Mouse (Mus musculus) layer of hippocampus, adult 9-10 months (tissue): ENCODE results near the gene Kcnip2.
A peak's percentile ranks its signal among the peaks of the same experiment; 100 is the strongest.

Experiments used
- DNase-seq: peaks from one replicate; pipeline ENCODE4 v3.0.0; 2022; ENCODE audit warnings: low spot score

The Kcnip2 gene

DNA sequence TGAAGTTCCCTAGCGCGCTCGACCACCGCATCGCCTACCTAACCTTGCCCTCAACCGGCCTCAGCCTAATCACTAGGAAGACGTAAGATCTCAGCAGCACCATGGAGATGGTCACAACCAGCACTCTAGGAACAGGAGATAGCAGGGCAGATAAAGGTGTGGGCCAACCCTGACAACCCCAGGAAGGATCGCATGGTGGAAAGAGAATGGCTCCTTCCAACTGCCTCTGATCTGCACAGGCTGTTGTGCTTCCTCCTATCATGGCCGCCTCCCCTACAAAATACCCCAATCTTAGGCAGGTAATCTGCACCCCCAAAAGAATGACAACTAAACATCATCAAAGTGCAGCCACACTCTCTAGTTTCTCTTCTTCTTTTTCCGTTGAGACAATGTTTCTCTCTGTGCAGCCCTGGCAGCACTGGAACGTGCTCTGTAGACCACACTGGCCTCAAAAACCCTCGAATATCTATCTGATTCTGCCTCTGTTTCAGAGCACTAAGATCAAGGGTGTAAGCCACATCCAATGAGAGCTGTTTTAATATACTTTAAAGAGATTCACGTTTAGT is 35.4 kb downstream of the Kcnip2 start:
- DNase-seq = no peak

DNA sequence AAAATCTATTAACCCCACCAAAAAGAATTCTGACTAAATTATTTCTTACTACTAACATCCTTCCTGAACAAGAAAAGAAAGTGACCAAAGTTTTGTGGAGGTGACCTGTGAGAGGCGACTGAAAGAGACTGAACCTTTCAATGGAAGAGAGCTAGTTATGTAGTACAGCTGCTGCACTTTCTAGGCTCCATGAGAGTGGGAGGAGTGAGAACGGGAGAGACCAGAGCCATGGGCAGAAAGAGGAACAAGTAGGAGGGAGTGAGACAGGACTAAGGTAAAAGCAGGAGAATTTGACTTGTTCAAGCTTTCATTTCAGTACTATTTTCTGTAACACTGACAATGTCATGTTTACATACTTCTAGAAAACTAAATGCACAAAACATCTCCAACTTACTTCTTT is 40.4 kb downstream of the Kcnip2 start:
- DNase-seq = no peak

DNA sequence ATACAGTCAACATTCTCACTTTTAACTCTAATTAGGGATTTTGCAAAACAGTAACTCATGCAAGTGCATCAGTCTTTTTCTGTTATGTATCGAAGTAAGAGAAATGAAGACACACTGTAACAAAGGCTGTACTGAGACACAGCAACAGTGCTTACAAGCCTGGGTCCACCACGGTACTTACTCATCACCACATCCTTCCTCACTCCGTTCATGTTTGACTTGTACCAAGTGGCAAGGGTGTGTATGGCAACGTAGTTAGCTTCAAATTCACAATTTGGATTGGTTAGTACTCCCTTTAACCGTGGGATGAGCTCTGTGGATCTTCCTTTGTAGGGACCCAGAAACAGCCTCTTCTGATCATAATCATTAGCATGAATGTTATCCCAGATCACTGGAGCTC is 44.4 kb downstream of the Kcnip2 start:
- no peak for DNase-seq

DNA sequence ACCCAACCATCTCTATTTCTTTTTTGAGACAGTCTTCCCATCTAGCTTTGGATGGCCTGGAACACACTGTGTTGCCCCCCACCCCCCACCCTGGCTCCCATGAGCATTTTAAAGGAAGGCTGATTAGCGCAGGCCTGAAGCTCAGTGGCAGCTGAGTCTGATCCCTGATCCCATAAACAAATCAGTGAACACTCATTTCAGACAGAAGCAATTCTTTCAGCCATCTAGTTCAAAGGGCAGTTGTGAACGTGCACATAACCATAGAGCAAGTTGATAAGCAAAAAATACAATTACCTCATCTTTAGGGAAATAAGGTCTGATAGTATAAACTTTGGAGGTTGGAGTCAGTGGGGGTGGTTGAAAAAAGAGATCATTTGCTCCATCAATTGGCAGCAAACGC is 55.1 kb downstream of the Kcnip2 start:
- DNase-seq = no peak

DNA sequence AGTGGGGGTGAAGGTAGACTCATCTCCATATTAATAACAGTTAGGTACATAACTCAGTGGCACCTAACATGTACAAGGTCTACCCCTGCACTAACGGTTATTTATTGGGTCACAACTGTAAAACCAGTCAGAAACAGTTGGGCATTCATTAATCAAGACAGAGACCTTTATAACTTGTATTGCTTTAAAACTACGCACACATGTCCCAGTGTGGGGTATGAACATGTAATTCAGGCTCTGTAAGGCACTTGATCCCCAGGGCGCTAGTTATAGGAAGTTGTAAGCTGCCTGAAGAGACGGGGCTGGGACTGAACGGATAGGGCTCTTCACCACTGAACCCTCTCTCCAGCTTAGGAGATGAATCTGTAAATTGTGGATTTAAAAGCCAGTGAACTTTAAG is 57.2 kb downstream of the Kcnip2 start:
- no peak for DNase-seq

DNA sequence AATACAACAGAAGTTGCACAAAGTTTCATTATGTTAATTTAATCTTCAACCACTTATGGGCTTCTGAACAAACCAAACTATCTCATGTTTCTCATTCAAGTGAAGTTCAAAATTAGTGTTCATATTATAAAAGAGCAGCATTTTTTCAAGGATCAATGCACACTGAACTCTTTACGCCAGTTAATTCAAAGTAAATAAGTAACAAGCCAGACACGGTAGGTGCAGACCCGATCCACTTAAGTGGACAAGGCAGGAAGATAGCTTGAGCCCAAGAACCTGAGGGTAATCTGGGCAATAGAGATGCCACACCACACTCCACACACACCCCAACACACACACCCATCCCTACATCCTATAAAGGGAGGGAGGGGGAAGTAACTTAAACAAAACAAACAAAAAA is 62.3 kb downstream of the Kcnip2 start:
- no peak for DNase-seq

DNA sequence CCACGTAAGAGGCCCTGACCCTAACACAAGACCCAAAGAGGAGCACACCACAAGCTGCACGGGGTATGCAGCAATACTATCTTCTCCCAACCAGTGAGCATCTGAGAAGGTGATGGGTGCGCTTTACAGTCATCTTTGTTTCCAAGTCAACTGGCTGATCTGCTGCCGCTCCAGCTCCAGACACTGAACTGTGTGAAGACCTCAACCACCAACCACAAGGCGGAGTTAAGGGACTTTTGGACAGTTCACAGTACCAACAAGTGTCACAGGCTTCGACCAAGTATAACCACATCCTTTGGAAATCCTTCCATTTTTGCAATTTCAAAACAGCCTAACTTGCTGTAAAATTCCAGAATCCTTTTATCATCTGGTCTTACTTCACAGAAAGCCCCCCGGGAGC is 64.0 kb downstream of the Kcnip2 start:
- no peak for DNase-seq

DNA sequence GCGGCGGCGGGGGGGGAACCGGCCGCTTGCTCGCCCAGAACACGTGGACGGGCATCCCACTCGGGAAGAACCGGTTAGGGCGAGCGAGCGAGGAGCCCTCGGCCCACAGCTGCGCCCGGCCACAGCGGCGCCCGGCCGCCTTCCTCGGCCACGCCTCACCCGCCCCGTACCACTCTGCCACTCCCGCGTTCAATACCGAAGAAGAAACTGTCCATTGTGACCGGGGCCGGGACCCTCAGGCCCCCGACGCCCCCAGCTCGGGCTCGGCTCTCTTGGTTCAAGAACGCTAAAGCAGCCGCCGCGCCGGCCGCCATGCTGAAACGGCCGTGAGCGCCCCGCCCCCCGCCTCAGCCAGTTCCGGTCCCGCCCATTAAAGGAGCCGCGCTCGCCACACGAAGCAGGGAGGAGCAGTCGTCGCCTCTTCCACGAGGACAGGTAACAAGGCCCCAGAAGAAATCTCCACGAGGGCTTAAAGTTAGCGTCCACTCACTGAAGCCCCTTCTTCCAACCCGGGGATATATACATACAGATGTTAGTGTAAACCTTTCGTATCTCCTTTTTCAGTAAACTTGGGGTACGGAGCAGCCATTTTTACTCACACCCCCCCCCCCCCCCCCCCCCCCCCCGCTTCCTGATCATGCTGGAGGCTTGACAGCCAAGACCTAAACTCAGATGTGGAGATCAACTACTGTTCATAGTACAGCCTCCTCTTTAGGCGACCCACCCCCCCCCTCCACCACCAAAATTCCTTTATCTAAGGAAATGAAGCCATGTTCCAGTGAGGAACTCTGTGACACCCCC is 66.4 kb downstream of the Kcnip2 start, which contains the start of gene Npm3:
Npm3 (minus strand) TSS at position 349 of the 801 bp plus-strand sequence.
- peak; percentile 29 for DNase-seq

DNA sequence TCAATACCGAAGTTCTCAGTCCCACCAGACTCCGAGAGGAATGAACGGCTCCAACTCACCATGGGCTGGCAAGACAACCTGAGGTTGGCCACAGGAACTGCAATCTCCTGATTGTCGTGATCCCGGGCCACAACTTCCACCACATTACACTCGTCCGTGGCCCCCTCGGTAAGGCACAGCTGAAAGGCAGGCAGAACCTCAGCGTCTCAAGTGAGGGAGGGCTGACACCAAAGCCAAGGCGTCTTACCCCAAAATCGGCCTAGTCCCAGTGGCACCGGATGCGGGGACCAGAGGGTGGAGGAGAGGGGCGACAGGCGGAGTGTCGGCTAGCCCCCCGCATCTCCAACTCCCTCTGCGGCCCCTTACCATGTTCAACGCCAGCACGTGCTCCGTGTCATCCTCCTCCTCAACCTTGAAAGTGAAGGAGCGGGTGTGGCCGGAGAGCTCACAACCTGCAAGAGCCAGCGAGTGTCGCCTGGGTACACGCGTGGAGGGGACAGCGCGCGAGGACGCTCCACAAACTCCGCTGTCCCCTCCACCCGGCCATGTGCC is 67.1 kb downstream of the Kcnip2 start:
- DNase-seq = no peak

DNA sequence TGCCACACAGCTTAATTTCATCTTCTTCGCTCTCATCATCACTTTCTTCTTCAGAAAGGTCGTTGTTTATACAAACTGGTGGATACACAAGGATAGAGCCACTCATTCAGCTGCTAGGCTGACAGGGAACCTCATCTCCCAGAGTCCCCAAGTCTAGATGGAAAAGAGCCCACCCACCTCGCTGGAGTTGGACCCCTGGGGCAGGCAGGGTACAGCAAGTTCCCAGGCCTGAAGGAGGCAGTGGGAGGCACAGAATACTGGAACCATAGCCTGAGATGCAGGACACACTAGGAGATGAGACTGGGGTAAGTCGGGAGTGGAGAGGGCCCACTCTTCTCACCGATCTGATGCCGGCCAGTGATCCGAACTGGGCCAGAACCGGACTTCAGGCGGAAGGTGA is 67.7 kb downstream of the Kcnip2 start:
- no peak for DNase-seq

DNA sequence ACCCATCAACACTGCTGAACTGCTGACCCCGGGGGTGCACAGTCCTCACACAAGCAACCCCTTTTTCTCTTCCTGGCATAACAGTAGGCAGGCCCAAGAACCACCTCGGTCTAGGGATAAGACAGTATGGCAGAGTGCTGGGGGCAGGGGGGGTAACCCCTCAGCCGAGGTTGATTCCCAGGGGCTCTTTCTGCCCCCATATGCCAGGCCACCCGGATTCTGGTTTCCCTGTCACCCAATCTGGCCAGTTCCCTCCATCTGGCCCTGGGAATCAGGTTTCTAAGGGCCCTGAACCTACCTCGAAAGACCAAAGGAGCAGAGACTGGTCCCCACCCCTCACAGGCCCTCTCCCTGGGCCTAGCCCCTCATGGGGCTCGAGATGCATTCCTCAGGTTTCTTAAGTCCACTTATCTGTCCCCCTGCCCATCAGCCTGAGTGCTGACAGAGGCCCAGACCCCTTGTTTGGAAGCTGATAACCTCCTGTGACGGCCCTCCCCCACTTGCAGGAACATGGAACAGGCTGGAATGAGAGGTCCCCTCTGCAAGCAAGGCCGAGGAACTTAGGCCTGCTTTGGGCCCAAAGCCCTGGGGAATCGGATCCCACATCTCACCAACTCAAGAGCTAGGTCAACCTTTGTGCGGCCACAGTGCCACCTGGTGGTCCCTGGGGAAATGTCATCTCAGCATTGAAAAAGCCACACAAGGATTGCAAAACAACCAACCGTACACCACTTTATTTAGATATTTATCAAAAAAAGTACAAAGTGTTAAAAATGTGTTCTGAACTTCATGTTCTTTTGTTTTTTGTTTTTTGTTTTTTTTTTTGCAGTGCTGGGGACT is 68.6 kb downstream of the Kcnip2 start:
- DNase-seq = peak; percentile 91

DNA sequence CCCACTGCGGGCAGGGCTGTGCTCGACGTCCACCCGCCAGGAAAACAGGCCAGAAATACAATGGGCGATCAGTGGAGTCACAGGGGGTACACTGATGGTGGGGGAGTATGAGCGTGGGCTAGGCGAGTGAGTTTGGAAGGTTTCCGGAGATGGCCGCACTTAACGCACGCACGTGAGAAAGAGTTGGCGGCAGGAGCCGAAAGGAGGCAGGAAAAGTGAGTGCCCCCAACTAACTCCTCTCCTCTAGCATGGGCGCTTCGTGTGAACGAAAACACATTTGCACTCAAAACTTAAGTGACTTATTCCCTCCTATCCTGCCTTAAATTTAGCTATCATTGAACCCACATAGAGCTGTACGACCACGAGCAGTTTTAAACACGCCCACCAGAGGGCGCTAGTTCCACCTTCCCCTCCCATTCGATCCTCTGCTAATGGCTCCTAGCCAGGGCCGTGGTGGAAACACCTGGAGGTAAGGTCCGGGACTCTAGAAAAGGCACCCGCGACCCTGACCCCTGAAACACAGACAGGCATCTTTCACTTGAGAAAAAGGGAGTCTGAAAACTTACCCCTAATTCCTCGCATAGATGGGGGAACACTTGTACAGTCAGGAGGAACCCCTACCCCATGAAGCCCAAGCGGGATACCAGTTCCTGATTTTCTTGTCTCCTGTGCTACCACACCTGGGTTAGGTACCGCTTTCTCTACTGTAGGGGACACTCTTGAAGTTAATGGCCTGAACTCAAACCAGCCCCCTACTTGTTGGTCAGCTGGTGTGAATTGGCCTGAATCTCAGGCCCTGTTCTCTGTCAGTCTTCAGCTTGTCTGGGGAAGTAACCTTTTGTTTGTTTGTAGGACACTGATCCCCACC is 69.5 kb downstream of the Kcnip2 start:
- peak; percentile 63 for DNase-seq

DNA sequence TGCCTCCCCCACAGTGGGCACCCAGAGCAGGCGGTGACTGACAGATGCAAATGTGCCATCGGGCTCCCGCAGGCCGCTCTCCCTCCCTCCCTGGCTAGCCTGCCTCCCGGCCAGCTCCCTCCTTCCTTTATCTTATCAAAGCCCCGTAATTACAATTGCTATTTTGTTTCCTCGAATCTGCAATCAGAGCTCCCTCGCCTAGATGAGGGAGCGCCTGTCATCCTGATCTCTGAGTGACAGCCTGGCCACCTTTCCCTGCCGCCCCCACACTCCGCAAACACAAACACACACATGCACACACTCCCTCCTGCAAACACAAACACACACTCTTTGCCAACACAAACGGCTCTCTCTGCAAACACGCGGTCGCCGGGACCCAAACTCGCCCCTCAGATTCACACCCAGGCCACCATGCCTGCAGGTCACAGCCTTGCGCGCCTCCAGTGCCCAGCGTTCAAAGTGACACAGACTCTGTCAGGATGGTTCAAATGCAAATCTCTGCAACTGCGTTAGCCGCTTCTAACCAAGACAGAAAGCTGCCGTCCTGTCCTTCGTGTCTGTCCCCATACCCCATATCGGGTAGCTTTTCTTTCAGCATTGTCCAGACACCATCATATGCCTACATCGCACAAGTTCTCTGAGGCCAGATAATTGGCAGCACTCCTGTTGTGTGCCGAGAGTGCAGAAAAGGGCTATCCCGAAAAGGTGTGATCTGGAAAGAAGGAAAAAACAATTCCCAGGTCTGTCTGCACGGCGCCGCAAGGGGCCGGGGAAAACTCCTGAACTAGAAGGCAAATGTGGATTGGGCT is 70.3 kb downstream of the Kcnip2 start:
- no peak for DNase-seq

DNA sequence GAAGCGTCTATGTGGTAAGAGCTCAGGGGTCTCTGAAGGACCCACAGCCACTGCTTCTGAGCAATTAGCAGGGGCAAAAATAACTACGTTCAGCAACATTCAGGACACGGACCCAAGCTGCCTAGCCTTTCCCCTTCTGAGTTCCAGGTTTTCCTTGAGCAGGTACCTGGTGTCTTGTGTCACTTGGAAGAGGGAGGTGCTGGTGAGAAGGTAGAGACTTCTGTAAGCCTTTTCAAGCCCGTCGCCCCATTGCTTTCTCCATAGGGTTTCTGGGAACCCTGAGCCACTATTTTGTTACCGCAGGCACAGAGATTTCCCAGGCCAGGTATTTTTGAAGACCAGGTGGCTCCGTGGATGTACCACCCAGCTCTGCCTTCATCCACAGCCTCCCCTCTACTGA is 72.2 kb downstream of the Kcnip2 start:
- DNase-seq = no peak

DNA sequence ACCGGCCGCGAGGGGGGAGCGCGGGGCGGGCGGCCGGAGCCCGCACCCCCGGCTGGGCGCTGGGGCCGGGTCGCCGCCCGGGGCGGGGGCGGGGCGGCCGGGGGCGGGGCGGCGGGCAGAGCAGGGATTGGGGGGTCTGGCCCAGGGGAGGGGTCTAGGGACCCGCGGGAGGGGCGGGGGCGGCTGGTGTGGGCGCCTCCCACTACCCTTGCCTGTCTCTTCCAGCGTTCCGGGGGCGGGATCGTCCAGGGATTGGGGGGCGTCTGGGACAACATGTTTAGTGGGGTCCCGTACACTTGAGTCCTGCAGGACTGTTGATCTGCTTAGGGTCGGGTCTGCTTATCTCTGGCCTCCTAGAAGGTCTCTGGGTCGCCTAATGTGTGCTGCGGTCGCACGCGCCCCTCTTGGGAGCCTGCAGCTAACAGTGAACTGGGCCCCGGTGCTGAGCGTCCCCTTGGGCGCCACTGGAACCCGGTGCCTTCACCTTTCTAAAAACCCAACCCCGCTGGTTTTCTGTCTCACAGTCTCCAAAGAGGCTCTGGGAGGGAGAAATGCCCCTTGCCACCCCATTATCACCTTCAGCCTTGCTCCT is 72.8 kb downstream of the Kcnip2 start:
- DNase-seq = no peak

DNA sequence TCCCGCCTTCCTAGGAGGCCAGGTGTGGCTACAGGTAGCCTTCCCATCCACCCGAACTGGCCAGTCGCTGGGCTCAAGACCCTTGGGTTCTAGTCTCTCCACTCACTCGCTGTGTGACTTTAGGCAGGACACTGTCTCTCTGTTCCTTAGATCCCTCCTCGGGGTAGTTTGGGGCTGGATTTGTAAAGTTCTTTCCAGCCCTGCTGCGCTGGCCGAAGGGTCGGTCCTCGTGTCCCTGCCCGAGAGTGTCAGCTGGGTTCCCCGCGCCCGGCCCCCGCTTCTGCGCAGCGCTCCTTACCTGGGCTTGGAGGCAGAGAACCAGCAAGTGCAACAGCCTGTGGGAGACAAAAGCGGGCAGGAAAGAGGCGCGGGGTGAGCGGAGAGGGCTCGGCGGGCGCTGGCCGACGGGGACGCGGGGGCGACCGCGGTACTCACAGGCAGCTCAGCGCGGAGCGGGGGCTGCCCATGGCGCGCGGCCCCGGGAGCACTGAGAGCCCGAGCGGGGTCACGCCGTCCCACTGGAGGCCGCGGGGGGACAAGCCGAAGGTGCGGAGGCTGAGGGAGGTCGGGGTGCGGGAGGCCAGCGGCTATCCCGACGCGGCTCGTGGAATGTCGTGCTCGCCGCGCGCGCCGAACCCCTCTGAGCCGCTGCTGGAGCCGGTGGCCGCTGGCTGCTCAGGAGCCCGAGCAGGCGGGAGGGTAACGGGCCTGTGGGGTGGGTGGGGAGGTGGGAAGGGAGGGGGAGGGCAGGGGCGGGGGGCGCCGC is 73.5 kb downstream of the Kcnip2 start, which contains the start of gene Fgf8:
Fgf8 (minus strand) TSS at position 698 of the 766 bp plus-strand sequence.
- DNase-seq = no peak
